Mouse (Mus musculus): ENCODE measurements around the gene Actg1. TPM values are rescaled to one million over a fixed set of nuclear protein-coding genes. Genes with fewer than 3 reads are reported as not detected.

Actg1 gene
- polyA plus RNA-seq (2011; ENCODE audit: insufficient read depth, insufficient read length, low read depth, missing spikeins), result 2,484 and 2,505 TPM in 2 replicates

GRCm38 (mm10) chr11:120347791-120348683, at the start of gene Actg1:
Actg1 (minus strand) TSS chr11:120348542.
- peak within 1 kb of the TSS; percentile 93 for H3K4me3 ChIP-seq (ENCODE audit: low read depth, low read length)
- H3K9ac ChIP-seq (ENCODE audit: low read depth, poor library complexity, severe bottlenecking), result peak within 1 kb of the TSS; percentile 99
- no peaks in the 10 kb centered on the region for H3K27me3 ChIP-seq (ENCODE audit: control insufficient read depth, insufficient read depth, low read length, poor library complexity, severe bottlenecking)
- H3K4me1 ChIP-seq (ENCODE audit: control insufficient read depth, insufficient read depth, low read length), result peaks cover 2% of the 10 kb centered on the region
- no peaks in the 10 kb centered on the region for H3K9me3 ChIP-seq (replicated peaks; ENCODE audit: control insufficient read depth, insufficient read depth, low read length, poor library complexity, severe bottlenecking)
- no peak for TF ChIP-seq CTCF (IDR thresholded peaks at IDR 0.05; ENCODE audit: low read depth, low read length)
- peak; percentile 60 for TF ChIP-seq POLR2A (IDR thresholded peaks at IDR 0.05; ENCODE audit: insufficient read depth, low read length)
- H3K36me3 ChIP-seq (ENCODE audit: control insufficient read depth, insufficient read depth, low read length, poor library complexity, severe bottlenecking), result peaks cover 21% of the 10 kb centered on the region
- peak within 1 kb of the TSS; percentile 85 for H3K27ac ChIP-seq (ENCODE audit: insufficient read depth, low read length)

GRCm38 (mm10) chr11:120397602-120398001, 49.3 kb upstream of the Actg1 start:
- H3K36me3 ChIP-seq (ENCODE audit: control insufficient read depth, insufficient read depth, low read length, poor library complexity, severe bottlenecking), result peaks cover 28% of the 10 kb centered on the region
- no peak overlapping the region for H3K4me3 ChIP-seq (ENCODE audit: low read depth, low read length)
- H3K27me3 ChIP-seq (ENCODE audit: control insufficient read depth, insufficient read depth, low read length, poor library complexity, severe bottlenecking), result no peaks in the 10 kb centered on the region
- H3K4me1 ChIP-seq (ENCODE audit: control insufficient read depth, insufficient read depth, low read length), result peaks cover 2% of the 10 kb centered on the region
- H3K27ac ChIP-seq (ENCODE audit: insufficient read depth, low read length), result no peak overlapping the region
- no peaks in the 10 kb centered on the region for H3K9me3 ChIP-seq (replicated peaks; ENCODE audit: control insufficient read depth, insufficient read depth, low read length, poor library complexity, severe bottlenecking)
- H3K9ac ChIP-seq (ENCODE audit: low read depth, poor library complexity, severe bottlenecking), result no peak overlapping the region
- TF ChIP-seq POLR2A (IDR thresholded peaks at IDR 0.05; ENCODE audit: insufficient read depth, low read length) (no peak), EP300 (IDR thresholded peaks at IDR 0.05; ENCODE audit: insufficient read depth, low read depth, low read length) (no peak)

DNA sequence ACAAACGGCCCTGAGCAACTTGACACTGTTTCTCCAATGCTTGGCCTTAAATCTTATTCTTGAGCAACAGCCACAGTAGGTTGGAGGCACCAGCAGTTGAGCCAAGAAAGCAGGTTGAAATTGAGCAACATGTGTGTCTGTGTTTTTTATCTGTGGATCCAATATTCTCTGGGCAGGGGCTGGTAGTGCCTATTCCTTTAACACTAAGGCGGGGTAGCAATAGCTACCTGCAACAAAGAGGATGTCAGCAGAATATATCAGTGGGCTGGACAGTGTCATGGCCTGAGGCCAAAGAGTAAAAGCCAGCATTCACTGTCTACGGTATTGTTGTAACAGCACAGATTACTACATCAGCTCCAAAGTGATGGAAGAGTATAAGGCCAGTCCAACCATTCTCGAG, 47.3 kb upstream of the Actg1 start:
- Histone ChIP-seq H3K36me3 (ENCODE audit: control insufficient read depth, insufficient read depth, low read length, poor library complexity, severe bottlenecking) (peaks cover 24% of the 10 kb centered on the region), H3K27me3 (ENCODE audit: control insufficient read depth, insufficient read depth, low read length, poor library complexity, severe bottlenecking) (no peaks in the 10 kb centered on the region), H3K4me3 (ENCODE audit: low read depth, low read length) (no peak overlapping the region), H3K27ac (ENCODE audit: insufficient read depth, low read length) (no peak overlapping the region), H3K4me1 (ENCODE audit: control insufficient read depth, insufficient read depth, low read length) (peaks cover 2% of the 10 kb centered on the region), H3K9me3 (replicated peaks; ENCODE audit: control insufficient read depth, insufficient read depth, low read length, poor library complexity, severe bottlenecking) (no peaks in the 10 kb centered on the region), H3K9ac (ENCODE audit: low read depth, poor library complexity, severe bottlenecking) (no peak overlapping the region)
- TF ChIP-seq POLR2A (IDR thresholded peaks at IDR 0.05; ENCODE audit: insufficient read depth, low read length), result no peak
- TF ChIP-seq EP300 (IDR thresholded peaks at IDR 0.05; ENCODE audit: insufficient read depth, low read depth, low read length), result no peak

DNA sequence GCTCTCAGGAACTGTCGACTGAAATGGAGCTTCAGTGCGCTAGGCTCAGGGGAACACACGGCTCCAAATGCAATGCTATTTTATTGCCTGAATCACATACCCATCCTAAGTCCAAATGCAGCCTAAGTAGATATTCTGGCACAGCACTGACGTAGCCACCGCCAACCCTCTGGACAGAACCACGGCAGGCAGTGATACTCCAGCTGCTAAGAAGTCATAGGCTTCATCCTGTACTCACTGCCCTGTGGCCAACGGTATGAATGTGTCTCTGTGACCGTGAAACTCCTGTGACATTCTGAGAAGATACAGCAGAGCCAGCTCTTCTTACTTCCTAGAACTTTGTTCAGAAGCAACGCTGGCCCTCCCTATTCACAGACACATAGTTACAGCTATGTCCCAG, 40.2 kb upstream of the Actg1 start:
- Histone ChIP-seq H3K27me3 (ENCODE audit: control insufficient read depth, insufficient read depth, low read length, poor library complexity, severe bottlenecking) (no peaks in the 10 kb centered on the region), H3K9ac (ENCODE audit: low read depth, poor library complexity, severe bottlenecking) (no peak overlapping the region), H3K36me3 (ENCODE audit: control insufficient read depth, insufficient read depth, low read length, poor library complexity, severe bottlenecking) (peaks cover 21% of the 10 kb centered on the region), H3K27ac (ENCODE audit: insufficient read depth, low read length) (no peak overlapping the region), H3K4me3 (ENCODE audit: low read depth, low read length) (no peak overlapping the region), H3K9me3 (replicated peaks; ENCODE audit: control insufficient read depth, insufficient read depth, low read length, poor library complexity, severe bottlenecking) (no peaks in the 10 kb centered on the region), H3K4me1 (ENCODE audit: control insufficient read depth, insufficient read depth, low read length) (no peaks in the 10 kb centered on the region)
- TF ChIP-seq CTCF (IDR thresholded peaks at IDR 0.05; ENCODE audit: low read depth, low read length), result no peak

GRCm38 (mm10) chr11:120387157-120387556, 38.8 kb upstream of the Actg1 start:
- H3K9me3 ChIP-seq (replicated peaks; ENCODE audit: control insufficient read depth, insufficient read depth, low read length, poor library complexity, severe bottlenecking), result no peaks in the 10 kb centered on the region
- H3K36me3 ChIP-seq (ENCODE audit: control insufficient read depth, insufficient read depth, low read length, poor library complexity, severe bottlenecking), result peaks cover 27% of the 10 kb centered on the region
- H3K27me3 ChIP-seq (ENCODE audit: control insufficient read depth, insufficient read depth, low read length, poor library complexity, severe bottlenecking), result no peaks in the 10 kb centered on the region
- no peak overlapping the region for H3K4me3 ChIP-seq (ENCODE audit: low read depth, low read length)
- TF ChIP-seq EP300 (IDR thresholded peaks at IDR 0.05; ENCODE audit: insufficient read depth, low read depth, low read length) (no peak), CTCF (IDR thresholded peaks at IDR 0.05; ENCODE audit: low read depth, low read length) (no peak), POLR2A (IDR thresholded peaks at IDR 0.05; ENCODE audit: insufficient read depth, low read length) (no peak)
- peak overlapping the region; percentile 70; the same call in 1 of the 2 replicates for H3K27ac ChIP-seq (ENCODE audit: insufficient read depth, low read length)
- H3K4me1 ChIP-seq (ENCODE audit: control insufficient read depth, insufficient read depth, low read length), result no peaks in the 10 kb centered on the region
- no peak overlapping the region for H3K9ac ChIP-seq (ENCODE audit: low read depth, poor library complexity, severe bottlenecking)

DNA sequence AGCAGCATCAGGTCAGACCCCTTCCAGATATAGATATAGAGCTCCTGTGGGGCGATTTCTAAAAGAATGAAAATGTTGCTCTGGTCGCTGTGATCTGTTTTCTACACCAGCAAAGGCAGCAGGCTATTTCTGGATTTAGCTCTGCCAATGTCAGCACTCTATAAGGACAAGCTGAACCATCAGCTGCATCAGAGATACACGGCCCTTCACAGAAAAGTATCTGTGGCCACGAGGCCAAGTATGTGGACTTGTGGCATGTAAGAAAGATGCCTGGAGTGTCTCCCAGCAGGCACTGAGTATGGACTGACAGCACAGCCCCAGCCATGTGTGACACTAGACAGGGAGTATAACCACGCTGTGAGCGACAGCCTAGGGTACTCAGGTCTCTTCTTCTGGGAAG, 38.3 kb upstream of the Actg1 start:
- Histone ChIP-seq H3K36me3 (ENCODE audit: control insufficient read depth, insufficient read depth, low read length, poor library complexity, severe bottlenecking) (peaks cover 27% of the 10 kb centered on the region), H3K9ac (ENCODE audit: low read depth, poor library complexity, severe bottlenecking) (no peak overlapping the region), H3K4me3 (ENCODE audit: low read depth, low read length) (no peak overlapping the region), H3K4me1 (ENCODE audit: control insufficient read depth, insufficient read depth, low read length) (no peaks in the 10 kb centered on the region), H3K27ac (ENCODE audit: insufficient read depth, low read length) (no peak overlapping the region), H3K27me3 (ENCODE audit: control insufficient read depth, insufficient read depth, low read length, poor library complexity, severe bottlenecking) (no peaks in the 10 kb centered on the region), H3K9me3 (replicated peaks; ENCODE audit: control insufficient read depth, insufficient read depth, low read length, poor library complexity, severe bottlenecking) (no peaks in the 10 kb centered on the region)
- TF ChIP-seq POLR2A (IDR thresholded peaks at IDR 0.05; ENCODE audit: insufficient read depth, low read length), result no peak
- no peak for TF ChIP-seq EP300 (IDR thresholded peaks at IDR 0.05; ENCODE audit: insufficient read depth, low read depth, low read length)
- TF ChIP-seq CTCF (IDR thresholded peaks at IDR 0.05; ENCODE audit: low read depth, low read length), result no peak
